ENCODE assay signal across 8 mouse cellular contexts in the genomic region with DNA sequence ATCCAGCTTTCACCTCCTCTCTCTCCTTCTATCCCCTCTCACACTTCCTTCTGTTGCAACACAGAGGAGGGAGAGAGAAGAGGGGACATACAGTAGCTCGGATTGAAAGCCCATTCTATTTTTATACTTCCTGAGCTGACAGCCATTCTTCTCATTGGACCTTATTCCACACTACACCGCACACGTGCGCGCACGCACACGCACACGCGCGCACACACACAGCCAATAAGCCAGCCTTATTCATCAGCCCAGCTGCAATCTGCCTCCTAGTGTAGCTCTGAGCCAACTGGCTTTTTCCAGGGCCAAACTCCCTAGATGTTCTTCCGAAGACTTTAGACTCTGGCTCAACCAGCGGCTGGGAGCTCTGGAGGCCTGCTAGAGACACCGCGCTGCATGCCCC.
A peak's percentile ranks its signal among the peaks of the same experiment; 100 is the strongest.
DNase-seq lines count a peak whose midpoint lies in the region; ATAC-seq lines count a peak whose summit lies in the region.

No protein-coding gene starts in this region.

- no peaks in the 10 kb centered on the region for H3K27me3 ChIP-seq in heart, embryonic 15.5 days
- no peaks in the 10 kb centered on the region for H3K27me3 ChIP-seq in midbrain, embryonic 10.5 days (ENCODE audit: low read depth, poor library complexity, severe bottlenecking)

- H3K9me3 ChIP-seq in heart, embryonic 15.5 days (replicated peaks), result no peaks in the 10 kb centered on the region
- no peaks in the 10 kb centered on the region for H3K9me3 ChIP-seq in midbrain, embryonic 10.5 days (replicated peaks)

- H3K4me1 ChIP-seq in brown adipose tissue, adult 24 weeks (ENCODE audit: control insufficient read depth, insufficient read depth, insufficient read length, low read length), result peaks cover 14% of the 10 kb centered on the region
- peaks cover 17% of the 10 kb centered on the region for H3K4me1 ChIP-seq in heart, embryonic 15.5 days (replicated peaks)
- peaks cover 20% of the 10 kb centered on the region for H3K4me1 ChIP-seq in midbrain, embryonic 10.5 days

- no peak overlapping the region for H3K4me2 ChIP-seq in heart, embryonic 15.5 days

- no peak overlapping the region for H3K4me3 ChIP-seq in brown adipose tissue, adult 24 weeks (ENCODE audit: insufficient read depth, low read depth, low read length)
- H3K4me3 ChIP-seq in heart, embryonic 15.5 days, result no peak overlapping the region
- no peak overlapping the region for H3K4me3 ChIP-seq in midbrain, embryonic 10.5 days

- WGBS in heart, embryonic 15.5 days, result 61% methylated on average over 14 of the region's 14 CpGs
- 94% methylated on average over 14 of the region's 14 CpGs for WGBS in midbrain, embryonic 10.5 days

- H3K9ac ChIP-seq in heart, embryonic 15.5 days, result no peak overlapping the region

- DNase-seq in frontal cortex, postnatal 25 days (ENCODE audit: low spot score in 2 of 2), result no peak
- peak; percentile 35 to 69 for DNase-seq in layer of hippocampus, postnatal 14 days (ENCODE audit: low spot score in 2 of 2)
- peak; percentile 64 for DNase-seq in skeletal muscle tissue, adult 2 months (ENCODE audit: low read depth, low spot score)
- no peak for DNase-seq in adrenal gland, adult 2 months
- no peak for DNase-seq in midbrain, embryonic 10.5 days (ENCODE audit: low spot score)

- H3K27ac ChIP-seq in brown adipose tissue, adult 24 weeks (replicated peaks; ENCODE audit: low read depth, low read length), result peak overlapping the region; percentile 37
- H3K27ac ChIP-seq in heart, embryonic 15.5 days, result peak overlapping the region; percentile 42
- no peak overlapping the region for H3K27ac ChIP-seq in midbrain, embryonic 10.5 days (replicated peaks)

- no peaks in the 10 kb centered on the region for H3K36me3 ChIP-seq in heart, embryonic 15.5 days
- H3K36me3 ChIP-seq in midbrain, embryonic 10.5 days, result no peaks in the 10 kb centered on the region

- peak; percentile 71 for ATAC-seq in frontal cortex, adult (ENCODE audit: low TSS enrichment)
- peak; percentile 55 for ATAC-seq in heart, embryonic 15.5 days (replicated peaks; ENCODE audit: insufficient number of reproducible peaks, insufficient read depth, low FRiP score, low read depth)

Comparison
In these comparisons a context has a peak if more than half of its experiments do, and no peak if none do; other contexts are left out.
1. DNase-seq: peak in layer of hippocampus, postnatal 14 days (2 of 2) and skeletal muscle tissue, adult 2 months (single experiment); none in frontal cortex, postnatal 25 days (0 of 2), adrenal gland, adult 2 months (single experiment) and midbrain, embryonic 10.5 days (single experiment).